8 mouse cellular contexts compared by ENCODE assay signal in the genomic region with DNA sequence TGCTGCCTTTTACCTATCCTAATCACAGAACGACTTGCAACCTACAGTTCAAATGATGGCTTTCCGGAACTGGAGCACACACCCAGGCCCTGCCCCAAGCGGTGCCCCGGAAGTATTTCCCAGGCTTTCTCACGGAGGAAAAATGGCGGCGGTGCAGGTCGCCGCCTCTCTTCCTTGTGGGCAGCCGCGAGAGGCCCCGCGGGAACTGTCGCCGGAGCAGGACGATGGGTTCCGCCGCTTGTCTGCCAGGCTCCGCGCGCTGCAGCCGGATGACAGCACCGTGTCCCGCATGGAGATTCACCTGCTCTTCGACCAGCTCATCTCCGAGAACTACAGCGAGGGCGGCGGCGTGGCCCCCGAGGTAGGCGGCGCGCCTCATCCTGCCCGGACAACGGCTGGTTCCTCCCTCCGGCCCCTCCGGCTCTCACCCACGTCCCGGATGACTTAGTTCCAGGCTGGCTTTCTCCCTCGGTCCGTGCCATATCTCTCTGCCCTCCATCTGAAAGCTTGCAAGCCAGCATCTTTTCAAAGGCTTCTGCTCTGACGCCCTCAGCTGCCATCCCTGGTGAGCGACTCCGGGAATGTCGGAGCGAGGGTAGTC. TPM values are rescaled to one million over a fixed set of nuclear protein-coding genes. Genes with fewer than 3 reads are reported as not detected.
DNase-seq lines count a peak whose midpoint lies in the region; ATAC-seq and TF ChIP-seq lines count a peak whose summit lies in the region.

TSS of gene Heatr6 (plus strand) at position 116 of the 601 bp plus-strand sequence.

- intact Hi-C loops in heart, postnatal 36 days (cut with DNase I), result no loop called here

- TF ChIP-seq CTCF in layer of hippocampus, adult 2 months (conservative IDR thresholded peaks at IDR 0.05), result peak; percentile 29; the same call in 1 of the 2 replicates
- peak; percentile 0; the same call in 1 of the 2 replicates for TF ChIP-seq CTCF in lung, embryonic 14.5 days (IDR thresholded peaks at IDR 0.05; ENCODE audit: low read depth)
- TF ChIP-seq CTCF in olfactory bulb, adult 2 months (IDR thresholded peaks at IDR 0.05; ENCODE audit: insufficient read depth, low read depth, low read length), result no peak
- TF ChIP-seq CTCF in thymus, adult 2 months (IDR thresholded peaks at IDR 0.05; ENCODE audit: borderline replicate concordance, control insufficient read depth, extremely low read depth, insufficient read depth, low read length, poor library complexity), result peak; percentile 40; the same call in 1 of the 2 replicates

- H3K27ac ChIP-seq in ES-E14 (ENCODE audit: insufficient read depth, low read depth, low read length, poor library complexity, severe bottlenecking), result peak within 1 kb of the TSS; percentile 80
- H3K27ac ChIP-seq in forebrain, embryonic 16.5 days (ENCODE audit: low read length), result peak within 1 kb of the TSS; percentile 86
- H3K27ac ChIP-seq in layer of hippocampus, adult 2 months, result peak within 1 kb of the TSS; percentile 95
- peak within 1 kb of the TSS; percentile 78 for H3K27ac ChIP-seq in lung, embryonic 14.5 days (ENCODE audit: low read depth)
- H3K27ac ChIP-seq in olfactory bulb, adult 2 months (ENCODE audit: insufficient read depth, low read depth, low read length), result peak within 1 kb of the TSS; percentile 73
- no peak within 1 kb of the TSS for H3K27ac ChIP-seq in thymus, adult 2 months (ENCODE audit: control insufficient read depth, insufficient read depth, low read length)

- in situ Hi-C loops in ES-E14 (cut with MboI; ENCODE audit: low sequenced_read_pairs in 2 of 2, unreplicated experiment in 2 of 2), result no loop called here

- TF ChIP-seq POLR2A in olfactory bulb, adult 2 months (IDR thresholded peaks at IDR 0.05; ENCODE audit: insufficient read depth, low read depth, low read length), result peak; percentile 42; the same call in 1 of the 2 replicates
- peak; percentile 57; the same call in 1 of the 2 replicates for TF ChIP-seq POLR2A in thymus, adult 2 months (IDR thresholded peaks at IDR 0.05; ENCODE audit: control insufficient read depth, extremely low read depth, insufficient read depth, low read length, poor library complexity)

- H3K4me2 ChIP-seq in forebrain, embryonic 16.5 days (ENCODE audit: low read length), result peak within 1 kb of the TSS; percentile 65
- H3K4me2 ChIP-seq in lung, embryonic 14.5 days, result peak within 1 kb of the TSS; percentile 74

- peak; percentile 78 for DNase-seq in ES-E14 (ENCODE audit: low read depth, low spot score)
- DNase-seq in cerebellum, adult 11-12 months, result peak; percentile 90
- peak; percentile 85 to 91 for DNase-seq in heart, postnatal 36 days
- peak; percentile 90 to 91 for DNase-seq in layer of hippocampus, adult 2 months (ENCODE audit: low spot score in 2 of 2)
- peak; percentile 95 for DNase-seq in lung, embryonic 14.5 days
- peak; percentile 86 for DNase-seq in thymus, adult 2 months

- peaks cover 9% of the 10 kb centered on the region; the same call in 1 of the 2 replicates for H3K27me3 ChIP-seq in forebrain, embryonic 16.5 days (replicated peaks; ENCODE audit: control insufficient read depth, insufficient read depth, low read length)
- H3K27me3 ChIP-seq in lung, embryonic 14.5 days (ENCODE audit: insufficient read depth, low read length), result 0 out of 2 replicates have a peak, but pooled peaks cover 4% of the 10 kb centered on the region
- no peaks in the 10 kb centered on the region for H3K27me3 ChIP-seq in thymus, adult 2 months (ENCODE audit: control insufficient read depth, insufficient read depth, low read length)

- peak within 1 kb of the TSS; percentile 88 to 98 for H3K4me3 ChIP-seq in ES-E14 (ENCODE audit: insufficient read depth in 1 of 2, low read depth in 1 of 2, low read length in 2 of 2, poor library complexity in 1 of 2, severe bottlenecking in 1 of 2)
- peak within 1 kb of the TSS; percentile 72 for H3K4me3 ChIP-seq in forebrain, embryonic 16.5 days (replicated peaks; ENCODE audit: low read length)
- H3K4me3 ChIP-seq in layer of hippocampus, adult 2 months, result peak within 1 kb of the TSS; percentile 85
- H3K4me3 ChIP-seq in lung, embryonic 14.5 days (ENCODE audit: low read depth, low read length), result peak within 1 kb of the TSS; percentile 83
- peak within 1 kb of the TSS; percentile 95 for H3K4me3 ChIP-seq in olfactory bulb, adult 2 months (ENCODE audit: insufficient read depth, low read depth, low read length)
- peak within 1 kb of the TSS; percentile 68 for H3K4me3 ChIP-seq in thymus, adult 2 months (ENCODE audit: control insufficient read depth, insufficient read depth, low read length)

- H3K36me3 ChIP-seq in ES-E14 (ENCODE audit: control insufficient read depth, insufficient read depth, low read length, poor library complexity, severe bottlenecking), result peaks cover 14% of the 10 kb centered on the region
- peaks cover 9% of the 10 kb centered on the region for H3K36me3 ChIP-seq in forebrain, embryonic 16.5 days (ENCODE audit: control insufficient read depth, insufficient read depth)
- peaks cover 28% of the 10 kb centered on the region for H3K36me3 ChIP-seq in lung, embryonic 14.5 days (ENCODE audit: insufficient read depth)
- peaks cover 21% of the 10 kb centered on the region for H3K36me3 ChIP-seq in thymus, adult 2 months (ENCODE audit: control insufficient read depth, insufficient read depth, low read length)

- WGBS in forebrain, embryonic 16.5 days, result under 1% methylated on average over 47 of the region's 47 CpGs
- 2% methylated on average over 47 of the region's 47 CpGs for WGBS in lung, embryonic 14.5 days
- under 1% methylated on average over 47 of the region's 47 CpGs for WGBS in olfactory bulb, adult 2 months
- WGBS in thymus, adult 2 months, result under 1% methylated on average over 47 of the region's 47 CpGs

- H3K9me3 ChIP-seq in ES-E14 (ENCODE audit: control insufficient read depth, insufficient read depth, low read depth, low read length), result no peaks in the 10 kb centered on the region
- no peaks in the 10 kb centered on the region for H3K9me3 ChIP-seq in forebrain, embryonic 16.5 days (ENCODE audit: control insufficient read depth, low read length)
- no peaks in the 10 kb centered on the region for H3K9me3 ChIP-seq in lung, embryonic 14.5 days (ENCODE audit: low read depth, low read length)

- peaks cover 0 to 7% of the 10 kb centered on the region in 2 experiments; a peak in 2 of 4 replicates for H3K4me1 ChIP-seq in ES-E14 (ENCODE audit: control insufficient read depth in 2 of 2, insufficient read depth in 2 of 2, low read length in 2 of 2, poor library complexity in 1 of 2)
- peaks cover 16% of the 10 kb centered on the region for H3K4me1 ChIP-seq in forebrain, embryonic 16.5 days (replicated peaks; ENCODE audit: control insufficient read depth, insufficient read depth, low read length)
- no peaks in the 10 kb centered on the region for H3K4me1 ChIP-seq in lung, embryonic 14.5 days (ENCODE audit: insufficient read depth)
- peaks cover 2% of the 10 kb centered on the region; the same call in 1 of the 2 replicates for H3K4me1 ChIP-seq in olfactory bulb, adult 2 months (ENCODE audit: control insufficient read depth, insufficient read depth, low read length)
- H3K4me1 ChIP-seq in thymus, adult 2 months (replicated peaks; ENCODE audit: control insufficient read depth, insufficient read depth, low read length), result peaks cover 4% of the 10 kb centered on the region; the same call in 1 of the 2 replicates

- peak; percentile 96 for ATAC-seq in forebrain, embryonic 16.5 days
- ATAC-seq in lung, embryonic 14.5 days (ENCODE audit: insufficient read depth), result peak; percentile 98

- peak within 1 kb of the TSS; percentile 99 for H3K9ac ChIP-seq in ES-E14 (ENCODE audit: insufficient read depth, low read depth, low read length, poor library complexity, severe bottlenecking)
- peak within 1 kb of the TSS; percentile 75 for H3K9ac ChIP-seq in forebrain, embryonic 16.5 days (replicated peaks; ENCODE audit: low read depth, low read length)
- H3K9ac ChIP-seq in lung, embryonic 14.5 days, result peak within 1 kb of the TSS; percentile 77

TF ChIP-seq in ES-E14, 5 proteins besides CTCF, POLR2A, EP300 and RAD21:
- TF ChIP-seq MAFK (IDR thresholded peaks at IDR 0.05; ENCODE audit: insufficient read depth, low read depth, low read length) (no peak), ZNF384 (IDR thresholded peaks at IDR 0.05; ENCODE audit: low read depth, low read length) (no peak), ZC3H11A (IDR thresholded peaks at IDR 0.05; ENCODE audit: borderline replicate concordance, low read depth, low read length) (no peak), CHD2 (IDR thresholded peaks at IDR 0.05; ENCODE audit: low read depth, low read length) (peak; percentile 63), HCFC1 (IDR thresholded peaks at IDR 0.05; ENCODE audit: borderline replicate concordance, insufficient read depth, low read length) (peak; percentile 84)

RNA-seq across cellular contexts. Expression of gene Heatr6, which starts in this region (rescaled TPM):
- 16.7 and 19.5 TPM in 2 replicates for total RNA-seq in ES-E14 (2012; rRNA removed)
- 34.5 and 41.0 TPM in 2 replicates for polyA plus RNA-seq in forebrain, embryonic 16.5 days (2015; fragmentation: Nextera tagmentation; extraction: Ambion mirVana)
- total RNA-seq in heart, postnatal 36 days (2021), result 1 to 10 TPM; 5.6 to 6.6 TPM
- total RNA-seq in layer of hippocampus, adult 2 months (2021), result 10 to 100 TPM; 17.3 to 18.9 TPM
- polyA plus RNA-seq in lung, embryonic 14.5 days (2014; fragmentation: Nextera tagmentation; extraction: Ambion mirVana), result 25.6 and 26.5 TPM in 2 replicates
- polyA plus RNA-seq in olfactory bulb, adult 2 months (2012; ENCODE audit: insufficient read depth, insufficient read length, low replicate concordance, missing spikeins), result not detected in 2 replicates
- polyA plus RNA-seq in thymus, adult 2 months (2012; rRNA removed), result 35.0 and 37.2 TPM in 2 replicates

Comparison
In these comparisons a context has a peak if more than half of its experiments do, and no peak if none do; other contexts are left out.
1. RNA of gene Heatr6 (polyA plus RNA-seq): 34.5 to 41.0 TPM in forebrain, embryonic 16.5 days, 35.0 to 37.2 TPM in thymus, adult 2 months and 25.6 to 26.5 TPM in lung, embryonic 14.5 days; not detected in olfactory bulb, adult 2 months; every median in the first group is over 10 times any median in the second.
2. Peak in every context shown above with its lines, with median percentiles within 50 percentile points of each other: DNase-seq, H3K4me3 ChIP-seq and H3K9ac ChIP-seq.